Mouse (Mus musculus) heart, postnatal 0 days (tissue): Measurements from ENCODE around the gene Slc38a11. TPM values are rescaled to one million over a fixed set of nuclear protein-coding genes. Genes with fewer than 3 reads are reported as not detected.
A peak's percentile ranks its signal among the peaks of the same experiment; 100 is the strongest.

Experiments used
- ATAC-seq: fragments of 200-750 bp; cut with Nextera tagmentation; 2 replicates; pipeline ENCODE4 v1.8.0; 2017; ENCODE audit warnings: low read depth, moderate number of reproducible peaks, moderate library complexity; ENCODE audit not compliant: insufficient read depth
- DNase-seq: peaks from one replicate; pipeline ENCODE4 v3.0.0-alpha.2; 2016; ENCODE audit warnings: low spot score
- H3K27ac ChIP-seq: fragments of 300-500 bp; sonication (generic); 2 replicates; pipeline ENCODE4 v1.5.1; 2014; ENCODE audit warnings: low read depth, mild to moderate bottlenecking
- H3K27me3 ChIP-seq: fragments of 300-500 bp; sonication (generic); 2 replicates; pipeline ENCODE4 v1.6.1; 2014; ENCODE audit warnings: low read length, mixed read lengths; ENCODE audit not compliant: control insufficient read depth, insufficient read depth
- H3K36me3 ChIP-seq: fragments of 300-500 bp; sonication (generic); replicated peaks from 2 replicates; pipeline ENCODE4 v1.6.1; 2014; ENCODE audit warnings: low read length, mixed read lengths; ENCODE audit not compliant: control insufficient read depth, insufficient read depth
- H3K4me1 ChIP-seq: fragments of 300-500 bp; sonication (generic); 2 replicates; pipeline ENCODE4 v1.6.1; 2014; ENCODE audit warnings: antibody characterized with exemption; ENCODE audit not compliant: control insufficient read depth, insufficient read depth
- H3K4me2 ChIP-seq: fragments of 300-500 bp; sonication (generic); 2 replicates; pipeline ENCODE4 v1.6.1; 2014; ENCODE audit warnings: low read depth, mild to moderate bottlenecking, low read length, moderate library complexity
- H3K4me3 ChIP-seq: fragments of 300-500 bp; sonication (generic); 2 replicates; pipeline ENCODE4 v1.5.1; 2014; ENCODE audit warnings: low read depth, low read length
- H3K9ac ChIP-seq: fragments of 300-500 bp; sonication (generic); replicated peaks from 2 replicates; pipeline ENCODE4 v1.6.1; 2014; ENCODE audit warnings: low read depth, low read length, mixed read lengths
- H3K9me3 ChIP-seq: fragments of 300-500 bp; sonication (generic); replicated peaks from 2 replicates; pipeline ENCODE4 v1.6.1; 2016; ENCODE audit warnings: low read length; ENCODE audit not compliant: control insufficient read depth
- CTCF ChIP-seq: IDR thresholded peaks from 2 replicates; pipeline ENCODE4 v1.5.1; 2016; ENCODE audit warnings: antibody characterized with exemption, control low read depth, low read depth
- EP300 ChIP-seq: IDR thresholded peaks from 2 replicates; pipeline ENCODE4 v1.6.1; 2016; ENCODE audit warnings: antibody characterized with exemption, low read depth
- WGBS: fragments of 180-500 bp; shearing (Covaris S2); extraction: QIAGEN DNeasy Blood & Tissue Kit; methylation state at CpG from one replicate; pipeline ENCODE4 v1.1.7; 2014; 5-methylcytosine and 5-hydroxymethylcytosine counted together
- polyA plus RNA-seq: library from polyadenylated mRNA; unstranded; fragments of >200 nt; fragmentation: Nextera tagmentation; extraction: Ambion mirVana; gene quantifications from 2 replicates; pipeline ENCODE4 v1.2.1, GENCODE M21; 2015
- total RNA-seq: library from RNA; depleted of rRNA; stranded (reverse); fragments of >200 nt; gene quantifications from 2 replicates; pipeline ENCODE4 v1.2.3, GENCODE M21; 2014; ENCODE audit warnings: low replicate concordance; rRNA removed

Gene Slc38a11
- total RNA-seq (not detected in 2 replicates), polyA plus RNA-seq (0.41 and 0.44 TPM in 2 replicates)

DNA sequence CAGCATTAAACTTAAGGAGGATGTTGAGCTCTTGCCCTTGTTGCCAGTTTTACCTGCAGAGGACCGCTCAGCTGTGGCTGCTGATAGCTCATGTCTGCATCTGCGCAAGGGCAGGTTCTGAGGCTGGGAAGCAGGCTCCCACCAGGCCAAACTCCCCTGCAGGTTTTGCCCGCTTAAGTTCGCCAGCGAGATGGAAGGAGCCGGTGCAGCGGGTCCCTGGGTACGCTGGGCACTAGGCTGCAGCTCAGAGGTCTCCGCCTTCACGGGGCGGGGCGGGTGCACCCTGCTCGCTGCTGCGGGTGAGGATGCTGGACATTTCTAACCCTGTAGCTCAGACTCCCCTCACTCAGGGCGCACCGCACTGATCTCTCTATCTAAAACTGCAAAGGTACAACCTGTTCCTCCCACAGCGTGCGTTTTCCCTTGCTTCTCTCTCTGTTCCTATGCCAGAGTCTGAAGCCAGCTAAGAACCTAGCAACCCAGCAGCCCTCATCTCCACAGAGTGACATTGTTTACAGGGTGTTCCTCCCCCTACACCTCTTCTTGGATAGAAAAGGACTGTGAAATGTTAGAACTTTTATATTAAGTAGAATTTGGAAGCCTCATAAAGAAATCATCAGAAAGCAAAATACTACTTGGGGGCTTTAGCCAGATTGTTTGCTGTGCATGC lies at the start of gene Slc38a11:
Gene Slc38a11 (minus strand): TSS at position 207 of the 670 bp plus-strand sequence.
- DNase-seq, result no peak
- no peak within 1 kb of the TSS for H3K9ac ChIP-seq
- ATAC-seq, result no peak
- no peaks in the 10 kb centered on the region for H3K36me3 ChIP-seq
- no peaks in the 10 kb centered on the region for H3K9me3 ChIP-seq
- peak within 1 kb of the TSS; percentile 51 for H3K4me2 ChIP-seq
- H3K4me3 ChIP-seq, result peak within 1 kb of the TSS; percentile 13; the same call in 1 of the 2 replicates
- H3K27me3 ChIP-seq, result no peaks in the 10 kb centered on the region
- no peaks in the 10 kb centered on the region for H3K4me1 ChIP-seq
- H3K27ac ChIP-seq, result no peak within 1 kb of the TSS
- TF ChIP-seq EP300, result no peak
- TF ChIP-seq CTCF, result no peak
- 8% methylated on average over 18 of the region's 18 CpGs for WGBS

DNA sequence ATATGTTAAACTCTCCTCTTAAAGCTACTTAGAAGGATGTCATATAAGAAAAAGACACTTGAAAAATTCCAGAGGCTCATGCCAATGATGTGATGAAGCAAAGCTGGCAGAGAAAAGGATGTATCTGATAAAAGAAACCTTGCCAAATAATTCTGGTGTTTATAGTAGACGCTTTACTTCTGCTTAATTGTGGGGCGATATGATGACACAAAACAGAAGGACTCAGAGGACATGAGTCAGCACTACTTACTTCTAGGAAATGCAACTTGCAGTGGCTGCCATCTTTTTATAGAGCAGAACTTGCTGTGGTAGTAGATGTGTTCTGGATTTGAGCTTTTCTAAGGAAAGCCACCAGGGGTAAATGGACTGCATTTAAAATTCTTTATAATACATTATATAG lies 43.3 kb upstream of the Slc38a11 start:
- H3K36me3 ChIP-seq, result no peaks in the 10 kb centered on the region
- no peaks in the 10 kb centered on the region for H3K27me3 ChIP-seq
- H3K9ac ChIP-seq, result no peak overlapping the region
- 29% methylated on average over 2 of the region's 2 CpGs for WGBS
- H3K4me2 ChIP-seq, result no peak overlapping the region
- no peak overlapping the region for H3K27ac ChIP-seq
- H3K4me3 ChIP-seq, result no peak overlapping the region
- ATAC-seq (no peak), DNase-seq (no peak)
- TF ChIP-seq EP300 (no peak), CTCF (no peak)
- no peaks in the 10 kb centered on the region for H3K9me3 ChIP-seq
- no peaks in the 10 kb centered on the region for H3K4me1 ChIP-seq

DNA sequence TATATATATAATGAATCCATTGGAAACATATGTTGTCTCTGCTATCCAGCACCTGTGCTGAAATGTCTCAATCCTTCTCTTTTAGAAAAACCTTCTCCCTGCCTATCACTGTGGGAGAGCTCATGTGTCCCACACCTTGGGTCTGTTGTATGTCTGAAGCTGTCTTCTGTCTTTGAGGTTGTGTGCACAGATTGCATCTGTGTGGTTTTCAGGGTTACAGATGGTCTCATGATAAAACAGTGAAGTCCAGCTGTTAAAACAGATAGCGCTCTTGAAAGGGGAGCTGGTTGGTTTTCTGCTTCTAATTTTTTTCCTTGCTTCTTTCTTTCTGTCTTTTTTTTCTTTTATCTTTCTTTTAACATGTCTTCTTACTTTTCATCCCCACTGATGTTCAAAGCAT lies 41.6 kb upstream of the Slc38a11 start:
- Histone ChIP-seq H3K27me3 (no peaks in the 10 kb centered on the region), H3K27ac (no peak overlapping the region), H3K4me3 (no peak overlapping the region), H3K9ac (no peak overlapping the region), H3K4me2 (no peak overlapping the region), H3K4me1 (0 out of 2 replicates have a peak, but pooled peaks cover under 1% of the 10 kb centered on the region), H3K9me3 (no peaks in the 10 kb centered on the region), H3K36me3 (no peaks in the 10 kb centered on the region)
- ATAC-seq (no peak), DNase-seq (no peak)
- no peak for TF ChIP-seq EP300
- no peak for TF ChIP-seq CTCF
- 96% methylated on average over 1 of the region's 1 CpGs for WGBS

DNA sequence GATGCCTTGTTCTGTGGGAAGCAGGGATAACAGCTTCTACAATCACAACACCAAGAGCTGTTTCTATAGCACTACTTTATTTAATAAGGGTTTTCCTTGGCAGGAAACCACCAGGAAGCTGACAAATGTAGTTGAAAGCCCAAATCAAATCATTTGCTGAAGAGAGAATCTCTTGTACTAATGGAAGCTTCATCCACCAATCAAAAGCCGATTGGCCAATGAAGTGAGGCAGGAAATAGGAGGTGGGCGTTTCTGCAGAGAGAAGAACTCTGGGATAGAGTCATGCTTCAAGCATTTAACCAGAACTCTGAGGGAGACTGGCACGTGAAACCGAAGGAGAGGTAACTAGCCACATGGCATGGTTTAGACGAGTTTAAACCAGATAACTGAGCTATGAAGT lies 38.2 kb upstream of the Slc38a11 start:
- H3K4me2 ChIP-seq, result no peak overlapping the region
- ATAC-seq (no peak), DNase-seq (no peak)
- H3K36me3 ChIP-seq, result no peaks in the 10 kb centered on the region
- no peak for TF ChIP-seq EP300
- no peak for TF ChIP-seq CTCF
- 67% methylated on average over 5 of the region's 5 CpGs for WGBS
- H3K4me3 ChIP-seq, result no peak overlapping the region
- no peak overlapping the region for H3K27ac ChIP-seq
- H3K4me1 ChIP-seq, result peaks cover 7% of the 10 kb centered on the region; the same call in 1 of the 2 replicates
- no peaks in the 10 kb centered on the region for H3K9me3 ChIP-seq
- no peak overlapping the region for H3K9ac ChIP-seq
- H3K27me3 ChIP-seq, result no peaks in the 10 kb centered on the region

DNA sequence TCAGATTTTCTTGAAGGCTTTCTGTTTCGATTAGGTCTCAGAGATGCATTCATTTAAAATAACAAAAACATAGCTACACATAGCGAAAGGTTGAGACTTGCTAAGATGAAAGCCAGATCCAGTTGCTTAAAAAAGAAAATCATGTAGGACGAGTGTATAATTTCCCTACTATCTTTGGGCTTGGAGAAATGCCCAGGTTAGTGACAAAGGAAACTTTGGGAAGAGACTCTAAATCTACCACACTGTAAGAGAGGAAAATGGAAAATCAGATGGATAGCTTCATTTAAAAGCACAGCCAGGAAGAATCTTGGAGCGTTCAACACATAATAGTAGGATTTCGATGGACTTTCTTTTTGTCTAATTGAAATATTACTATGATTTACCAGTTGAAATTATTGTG lies 36.1 kb upstream of the Slc38a11 start:
- Histone ChIP-seq H3K4me1 (peaks cover 7% of the 10 kb centered on the region; the same call in 1 of the 2 replicates), H3K9me3 (no peaks in the 10 kb centered on the region), H3K4me2 (peak overlapping the region; percentile 9; the same call in 1 of the 2 replicates), H3K27ac (no peak overlapping the region), H3K4me3 (no peak overlapping the region), H3K27me3 (no peaks in the 10 kb centered on the region), H3K9ac (no peak overlapping the region), H3K36me3 (no peaks in the 10 kb centered on the region)
- 36% methylated on average over 5 of the region's 5 CpGs for WGBS
- DNase-seq (no peak), ATAC-seq (no peak)
- TF ChIP-seq CTCF (no peak), EP300 (no peak)
